Mouse (Mus musculus) gastrocnemius, postnatal 4 days (tissue): ENCODE data around the gene Rin2. TPM values are rescaled to one million over a fixed set of nuclear protein-coding genes. Genes with fewer than 3 reads are reported as not detected.

Experiments used
- DNase-seq, 2 experiments: peaks; one replicate each; pipeline ENCODE4 v3.0.0; 2021 to 2022; ENCODE audit warnings: low spot score in 2 of 2, mixed read lengths in 2 of 2
- total RNA-seq, 2 experiments: library from RNA; stranded (reverse); gene quantifications; 2 replicates each; pipeline ENCODE4 v1.2.3; 2021

Gene Rin2
- total RNA-seq, 2 experiments from 2014 or later: 25.4 to 25.5 TPM

GRCm38 (mm10) chr2:145855831-145856230, 180.8 kb downstream of the Rin2 start:
- DNase-seq: no peak

- peak; percentile 29 to 31 for DNase-seq
These were observed 182.8 kb downstream of the Rin2 start for GRCm38 (mm10) chr2:145857864-145858263.

- peak; percentile 36 to 74 for DNase-seq
These were observed 184.5 kb downstream of the Rin2 start for GRCm38 (mm10) chr2:145859442-145859931.

GRCm38 (mm10) chr2:145859932-145860801, 185.2 kb downstream of the Rin2 start:
- DNase-seq: peak; percentile 66 to 83

- DNase-seq: no peak
These were observed 186.4 kb downstream of the Rin2 start for GRCm38 (mm10) chr2:145861193-145862123.

- peak in 1 of 2 experiments; percentile 33 for DNase-seq
These were observed 187.3 kb downstream of the Rin2 start for GRCm38 (mm10) chr2:145862206-145862817.

- no peak for DNase-seq
These were observed 190.3 kb downstream of the Rin2 start for GRCm38 (mm10) chr2:145865344-145865743.

GRCm38 (mm10) chr2:145866238-145866637, 191.2 kb downstream of the Rin2 start:
- DNase-seq: no peak

GRCm38 (mm10) chr2:145866695-145867449, 191.9 kb downstream of the Rin2 start:
- DNase-seq: no peak

GRCm38 (mm10) chr2:145871308-145871707, 196.3 kb downstream of the Rin2 start:
- DNase-seq: no peak

- no peak for DNase-seq
These were observed 197.1 kb downstream of the Rin2 start for GRCm38 (mm10) chr2:145872099-145872498.

GRCm38 (mm10) chr2:145873953-145874352, 198.9 kb downstream of the Rin2 start:
- no peak for DNase-seq

GRCm38 (mm10) chr2:145874879-145875482, 200.0 kb downstream of the Rin2 start:
- no peak for DNase-seq

GRCm38 (mm10) chr2:145877191-145877590, 202.2 kb downstream of the Rin2 start:
- DNase-seq: no peak

- DNase-seq: no peak
These were observed 206.1 kb downstream of the Rin2 start for GRCm38 (mm10) chr2:145880887-145881747.

- no peak for DNase-seq
These were observed 206.9 kb downstream of the Rin2 start for GRCm38 (mm10) chr2:145881932-145882331.

- DNase-seq: no peak
These were observed 207.4 kb downstream of the Rin2 start for GRCm38 (mm10) chr2:145882398-145882797.

GRCm38 (mm10) chr2:145884036-145884912, 209.3 kb downstream of the Rin2 start:
- no peak for DNase-seq
